8 mouse cellular contexts compared by ENCODE assay signal in the genomic region with DNA sequence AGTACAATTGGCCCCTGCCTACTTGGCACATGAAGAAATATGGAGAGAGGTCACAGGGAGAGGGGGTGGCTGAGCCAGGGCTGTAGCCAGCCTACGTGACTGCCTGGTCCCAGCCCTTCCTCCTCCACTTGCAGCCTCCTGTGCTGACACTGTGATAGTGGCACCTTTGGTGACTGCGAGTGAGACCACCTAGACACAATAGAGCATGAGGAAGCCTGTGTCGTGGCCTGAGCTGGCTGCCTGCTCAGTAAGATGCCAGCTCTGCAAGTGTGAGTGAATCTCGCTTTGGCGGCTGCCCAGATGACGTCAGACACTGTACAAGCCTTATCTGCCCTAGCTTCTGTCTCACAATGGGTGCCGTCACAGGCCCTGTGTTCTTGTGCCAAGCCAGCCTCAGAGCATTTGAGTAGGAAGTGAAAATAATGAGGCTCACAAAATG. TPM values are rescaled to one million over a fixed set of nuclear protein-coding genes. Genes with fewer than 3 reads are reported as not detected.
DNase-seq lines count a peak whose midpoint lies in the region; ATAC-seq and TF ChIP-seq lines count a peak whose summit lies in the region.

No protein-coding gene starts in this region.

- H3K4me2 ChIP-seq in embryonic facial prominence, embryonic 14.5 days (ENCODE audit: low read depth, low read length): no peak overlapping the region
- 0 out of 2 replicates have a peak overlapping the region, but pooled peaks have one; percentile 18 for H3K4me2 ChIP-seq in liver, embryonic 14.5 days (ENCODE audit: low read depth)

- TF ChIP-seq CTCF in liver, embryonic 14.5 days (IDR thresholded peaks at IDR 0.05; ENCODE audit: low read depth): no peak

- no peaks in the 10 kb centered on the region for H3K27me3 ChIP-seq in embryonic facial prominence, embryonic 14.5 days (replicated peaks; ENCODE audit: control insufficient read depth, insufficient read depth, low read length)
- no peaks in the 10 kb centered on the region for H3K27me3 ChIP-seq in heart, embryonic 10.5 days (ENCODE audit: insufficient read depth, poor library complexity, severe bottlenecking)
- no peaks in the 10 kb centered on the region for H3K27me3 ChIP-seq in liver, embryonic 14.5 days (ENCODE audit: control insufficient read depth, insufficient read depth, low read length)

- no peak overlapping the region for H3K4me3 ChIP-seq in embryonic facial prominence, embryonic 14.5 days (ENCODE audit: low read depth, low read length)
- no peak overlapping the region for H3K4me3 ChIP-seq in heart, embryonic 10.5 days
- no peak overlapping the region for H3K4me3 ChIP-seq in liver, embryonic 14.5 days (ENCODE audit: insufficient read depth in 1 of 2, low read depth in 2 of 2, low read length in 2 of 2)

- no peak overlapping the region for H3K9ac ChIP-seq in embryonic facial prominence, embryonic 14.5 days (ENCODE audit: low read depth, low read length)
- no peak overlapping the region for H3K9ac ChIP-seq in liver, embryonic 14.5 days (replicated peaks)

- no peak overlapping the region for H3K27ac ChIP-seq in embryonic facial prominence, embryonic 14.5 days (replicated peaks; ENCODE audit: low read depth, low read length)
- H3K27ac ChIP-seq in heart, embryonic 10.5 days: 0 out of 2 replicates have a peak overlapping the region, but pooled peaks have one; percentile 13
- no peak overlapping the region for H3K27ac ChIP-seq in liver, embryonic 14.5 days

- WGBS in embryonic facial prominence, embryonic 14.5 days: 67% methylated on average over 7 of the region's 7 CpGs
- 60% methylated on average over 7 of the region's 7 CpGs for WGBS in heart, embryonic 10.5 days
- 35% methylated on average over 7 of the region's 7 CpGs for WGBS in liver, embryonic 14.5 days (ENCODE audit: insufficient replicate concordance)

- TF ChIP-seq EP300 in liver, embryonic 14.5 days (IDR thresholded peaks at IDR 0.05; ENCODE audit: low read depth): no peak

- no peaks in the 10 kb centered on the region for H3K9me3 ChIP-seq in embryonic facial prominence, embryonic 14.5 days (ENCODE audit: control insufficient read depth, low read length)
- H3K9me3 ChIP-seq in heart, embryonic 10.5 days: no peaks in the 10 kb centered on the region
- no peaks in the 10 kb centered on the region for H3K9me3 ChIP-seq in liver, embryonic 14.5 days (ENCODE audit: control insufficient read depth, low read length)

- peak; percentile 50; the same call in 1 of the 2 replicates for ATAC-seq in embryonic facial prominence, embryonic 14.5 days (ENCODE audit: low read depth)
- ATAC-seq in liver, embryonic 14.5 days (ENCODE audit: insufficient read depth): peak; percentile 86

- no peaks in the 10 kb centered on the region for H3K4me1 ChIP-seq in embryonic facial prominence, embryonic 14.5 days (ENCODE audit: control insufficient read depth, insufficient read depth, low read length)
- peaks cover 9% of the 10 kb centered on the region; the same call in 1 of the 2 replicates for H3K4me1 ChIP-seq in heart, embryonic 10.5 days
- peaks cover 6 to 9% of the 10 kb centered on the region in 2 experiments; a peak in 3 of 4 replicates for H3K4me1 ChIP-seq in liver, embryonic 14.5 days (replicated peaks; ENCODE audit: control insufficient read depth in 2 of 2, insufficient read depth in 2 of 2, low read length in 1 of 2)

- no peaks in the 10 kb centered on the region for H3K36me3 ChIP-seq in embryonic facial prominence, embryonic 14.5 days (ENCODE audit: control insufficient read depth, insufficient read depth, low read length)
- H3K36me3 ChIP-seq in heart, embryonic 10.5 days: no peaks in the 10 kb centered on the region
- H3K36me3 ChIP-seq in liver, embryonic 14.5 days (replicated peaks; ENCODE audit: control insufficient read depth, insufficient read depth, low read depth): no peaks in the 10 kb centered on the region

- DNase-seq in retina, postnatal 1 day: peak; percentile 30
- no peak for DNase-seq in retina, embryonic 14.5 days (ENCODE audit: low spot score)
- DNase-seq in embryonic facial prominence, embryonic 14.5 days (ENCODE audit: low spot score): peak; percentile 75
- DNase-seq in heart, embryonic 10.5 days (ENCODE audit: low spot score): no peak
- DNase-seq in kidney, postnatal 36 days: peak; percentile 85
- peak; percentile 44 to 60 (median 44) for DNase-seq in liver, embryonic 14.5 days (ENCODE audit: low read depth in 3 of 3, low spot score in 3 of 3)
- DNase-seq in ovary, postnatal 36 days (ENCODE audit: low spot score): peak; percentile 79
- no peak for DNase-seq in thymus, postnatal 0 days (ENCODE audit: low spot score)

RNA-seq across cellular contexts. Expression of a gene that starts 18.5 kb away (rescaled TPM):
- polyA plus RNA-seq in embryonic facial prominence, embryonic 14.5 days (2014; fragmentation: Nextera tagmentation; extraction: Ambion mirVana): 15.3 and 18.7 TPM in 2 replicates
- 2.1 and 3.0 TPM in 2 replicates for polyA plus RNA-seq in heart, embryonic 10.5 days (2016; fragmentation: Nextera tagmentation; extraction: Ambion mirVana)
- 0.02 and 0.07 TPM in 2 replicates for polyA plus RNA-seq in liver, embryonic 14.5 days (2012; rRNA removed)
- polyA plus RNA-seq in liver, embryonic 14.5 days (2014; fragmentation: Nextera tagmentation; extraction: Ambion mirVana): 0.06 and 0.10 TPM in 2 replicates
- 4.7 and 6.9 TPM in 2 replicates for polyA plus RNA-seq in thymus, postnatal 0 days (2015; fragmentation: Nextera tagmentation; extraction: Ambion mirVana)

RNA-seq across cellular contexts. Expression of a gene that starts 22.8 kb away (rescaled TPM):
- 1.2 and 1.7 TPM in 2 replicates for polyA plus RNA-seq in embryonic facial prominence, embryonic 14.5 days (2014; fragmentation: Nextera tagmentation; extraction: Ambion mirVana)
- 2.1 and 4.5 TPM in 2 replicates for polyA plus RNA-seq in heart, embryonic 10.5 days (2016; fragmentation: Nextera tagmentation; extraction: Ambion mirVana)
- polyA plus RNA-seq in liver, embryonic 14.5 days (2012; rRNA removed): 1.2 and 1.3 TPM in 2 replicates
- 0.86 and 0.90 TPM in 2 replicates for polyA plus RNA-seq in liver, embryonic 14.5 days (2014; fragmentation: Nextera tagmentation; extraction: Ambion mirVana)
- 0.42 and 0.44 TPM in 2 replicates for polyA plus RNA-seq in thymus, postnatal 0 days (2015; fragmentation: Nextera tagmentation; extraction: Ambion mirVana)

RNA-seq across cellular contexts. Expression of a gene that starts 47.0 kb away (rescaled TPM):
- 0.92 and 1.4 TPM in 2 replicates for polyA plus RNA-seq in embryonic facial prominence, embryonic 14.5 days (2014; fragmentation: Nextera tagmentation; extraction: Ambion mirVana)
- polyA plus RNA-seq in heart, embryonic 10.5 days (2016; fragmentation: Nextera tagmentation; extraction: Ambion mirVana): 0.89 and 1.4 TPM in 2 replicates
- polyA plus RNA-seq in liver, embryonic 14.5 days (2012; rRNA removed): 0.29 and 0.42 TPM in 2 replicates
- polyA plus RNA-seq in liver, embryonic 14.5 days (2014; fragmentation: Nextera tagmentation; extraction: Ambion mirVana): 0.29 and 0.58 TPM in 2 replicates
- 2.6 and 3.0 TPM in 2 replicates for polyA plus RNA-seq in thymus, postnatal 0 days (2015; fragmentation: Nextera tagmentation; extraction: Ambion mirVana)

RNA-seq across cellular contexts. Expression of a gene that starts 54.8 kb away (rescaled TPM):
- polyA plus RNA-seq in embryonic facial prominence, embryonic 14.5 days (2014; fragmentation: Nextera tagmentation; extraction: Ambion mirVana): 113 and 120 TPM in 2 replicates
- polyA plus RNA-seq in heart, embryonic 10.5 days (2016; fragmentation: Nextera tagmentation; extraction: Ambion mirVana): 93.9 and 118 TPM in 2 replicates
- 14.9 and 29.8 TPM in 2 replicates for polyA plus RNA-seq in liver, embryonic 14.5 days (2012; rRNA removed)
- 54.1 and 55.5 TPM in 2 replicates for polyA plus RNA-seq in liver, embryonic 14.5 days (2014; fragmentation: Nextera tagmentation; extraction: Ambion mirVana)
- 185 and 199 TPM in 2 replicates for polyA plus RNA-seq in thymus, postnatal 0 days (2015; fragmentation: Nextera tagmentation; extraction: Ambion mirVana)

RNA-seq across cellular contexts. Expression of a gene that starts 55.1 kb away (rescaled TPM):
- 1,001 and 1,064 TPM in 2 replicates for polyA plus RNA-seq in embryonic facial prominence, embryonic 14.5 days (2014; fragmentation: Nextera tagmentation; extraction: Ambion mirVana)
- 724 and 889 TPM in 2 replicates for polyA plus RNA-seq in heart, embryonic 10.5 days (2016; fragmentation: Nextera tagmentation; extraction: Ambion mirVana)
- 286 and 465 TPM in 2 replicates for polyA plus RNA-seq in liver, embryonic 14.5 days (2012; rRNA removed)
- 699 and 714 TPM in 2 replicates for polyA plus RNA-seq in liver, embryonic 14.5 days (2014; fragmentation: Nextera tagmentation; extraction: Ambion mirVana)
- polyA plus RNA-seq in thymus, postnatal 0 days (2015; fragmentation: Nextera tagmentation; extraction: Ambion mirVana): 1,431 and 1,509 TPM in 2 replicates

Comparison
In these comparisons a context has a peak if more than half of its experiments do, and no peak if none do; other contexts are left out.
1. DNase-seq: peak in retina, postnatal 1 day (single experiment), embryonic facial prominence, embryonic 14.5 days (single experiment), kidney, postnatal 36 days (2 of 2), liver, embryonic 14.5 days (3 of 3) and ovary, postnatal 36 days (single experiment); none in retina, embryonic 14.5 days (single experiment), heart, embryonic 10.5 days (single experiment) and thymus, postnatal 0 days (single experiment).